Comparison of ENCODE assay signal across 14 mouse cellular contexts in the genomic region with DNA sequence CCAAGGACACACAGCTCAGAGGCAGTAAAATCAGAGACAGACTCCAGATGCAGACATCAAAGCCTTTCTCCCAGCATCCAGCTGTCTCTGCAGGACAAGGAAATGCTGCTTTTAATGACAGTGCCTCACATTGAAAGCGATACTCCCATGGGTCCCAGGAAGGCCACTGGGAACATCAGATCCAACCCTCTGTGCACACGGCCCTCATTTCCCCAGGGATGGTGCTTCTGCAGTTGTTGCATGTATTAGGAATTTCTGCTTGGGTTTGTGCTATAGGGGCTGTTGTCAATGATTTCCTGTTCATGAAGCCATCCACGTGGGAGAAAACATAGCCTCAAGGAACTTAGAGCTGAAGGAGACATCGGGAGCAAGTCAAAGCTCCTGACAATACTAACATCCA. TPM values are rescaled to one million over a fixed set of nuclear protein-coding genes. Genes with fewer than 3 reads are reported as not detected.
DNase-seq lines count a peak whose midpoint lies in the region; ATAC-seq and TF ChIP-seq lines count a peak whose summit lies in the region.
"Had no signal": no experiment of that assay in that cellular context is flagged by ENCODE, and none has a peak within 500 bp of the region (broad histone marks: within the 10 kb centered on the region; RNA-seq: fewer than 3 reads in every experiment).

No protein-coding gene starts in this region.

- no peaks in the 10 kb centered on the region for H3K9me3 ChIP-seq in forebrain, embryonic 10.5 days
- no peaks in the 10 kb centered on the region for H3K9me3 ChIP-seq in forebrain, postnatal 0 days (ENCODE audit: low read length)
- no peaks in the 10 kb centered on the region for H3K9me3 ChIP-seq in heart, embryonic 12.5 days (replicated peaks)
- H3K9me3 ChIP-seq in midbrain, embryonic 11.5 days (ENCODE audit: control insufficient read depth, low read length) = no peaks in the 10 kb centered on the region
- no peaks in the 10 kb centered on the region for H3K9me3 ChIP-seq in midbrain, postnatal 0 days (ENCODE audit: low read length)
- H3K9me3 ChIP-seq: lung, embryonic 15.5 days; stomach, embryonic 15.5 days had no signal

- no peak overlapping the region for H3K9ac ChIP-seq in forebrain, postnatal 0 days
- H3K9ac ChIP-seq in heart, embryonic 12.5 days = no peak overlapping the region
- no peak overlapping the region for H3K9ac ChIP-seq in midbrain, embryonic 11.5 days (ENCODE audit: low read length)
- no peak overlapping the region for H3K9ac ChIP-seq in midbrain, postnatal 0 days (replicated peaks; ENCODE audit: low read length, poor library complexity, severe bottlenecking)
- H3K9ac ChIP-seq: lung, embryonic 15.5 days; stomach, embryonic 15.5 days had no signal

- no peak overlapping the region; the same call in 1 of the 2 replicates for H3K4me3 ChIP-seq in forebrain, embryonic 10.5 days
- no peak overlapping the region for H3K4me3 ChIP-seq in forebrain, postnatal 0 days (ENCODE audit: low read depth, low read length)
- H3K4me3 ChIP-seq in heart, embryonic 12.5 days = no peak overlapping the region
- no peak overlapping the region for H3K4me3 ChIP-seq in midbrain, embryonic 11.5 days (ENCODE audit: low read depth, low read length)
- no peak overlapping the region for H3K4me3 ChIP-seq in midbrain, postnatal 0 days (ENCODE audit: low read depth, low read length)
- H3K4me3 ChIP-seq: lung, embryonic 15.5 days; megakaryocyte, embryonic 14.5 days; stomach, embryonic 15.5 days had no signal

- no peak for TF ChIP-seq CTCF in forebrain, postnatal 0 days (IDR thresholded peaks at IDR 0.05; ENCODE audit: low read depth)
- no peak for TF ChIP-seq CTCF in midbrain, postnatal 0 days (IDR thresholded peaks at IDR 0.05)

- peaks cover 29% of the 10 kb centered on the region for H3K36me3 ChIP-seq in forebrain, embryonic 10.5 days (replicated peaks)
- H3K36me3 ChIP-seq in forebrain, postnatal 0 days (ENCODE audit: insufficient read depth) = no peaks in the 10 kb centered on the region
- no peaks in the 10 kb centered on the region for H3K36me3 ChIP-seq in heart, embryonic 12.5 days
- H3K36me3 ChIP-seq in midbrain, embryonic 11.5 days (ENCODE audit: control insufficient read depth, insufficient read depth, low read length) = peaks cover 3% of the 10 kb centered on the region; the same call in 1 of the 2 replicates
- H3K36me3 ChIP-seq in midbrain, postnatal 0 days (ENCODE audit: insufficient read depth, low read length) = no peaks in the 10 kb centered on the region
- H3K36me3 ChIP-seq: lung, embryonic 15.5 days; stomach, embryonic 15.5 days had no signal

- H3K27me3 ChIP-seq in forebrain, embryonic 10.5 days (ENCODE audit: poor library complexity, severe bottlenecking) = no peaks in the 10 kb centered on the region
- H3K27me3 ChIP-seq in forebrain, postnatal 0 days (ENCODE audit: insufficient read depth, low read length) = no peaks in the 10 kb centered on the region
- no peaks in the 10 kb centered on the region for H3K27me3 ChIP-seq in heart, embryonic 12.5 days (replicated peaks)
- no peaks in the 10 kb centered on the region for H3K27me3 ChIP-seq in midbrain, embryonic 11.5 days (ENCODE audit: control insufficient read depth, insufficient read depth, low read length)
- H3K27me3 ChIP-seq in midbrain, postnatal 0 days (ENCODE audit: insufficient read depth, low read length) = no peaks in the 10 kb centered on the region
- H3K27me3 ChIP-seq: stomach, embryonic 15.5 days had no signal

- H3K4me1 ChIP-seq in forebrain, embryonic 10.5 days = peaks cover 79% of the 10 kb centered on the region
- peaks cover 18% of the 10 kb centered on the region for H3K4me1 ChIP-seq in forebrain, postnatal 0 days (ENCODE audit: insufficient read depth)
- peaks cover 42% of the 10 kb centered on the region for H3K4me1 ChIP-seq in heart, embryonic 12.5 days (replicated peaks)
- peaks cover 42% of the 10 kb centered on the region for H3K4me1 ChIP-seq in midbrain, embryonic 11.5 days (ENCODE audit: control insufficient read depth, insufficient read depth, low read length)
- H3K4me1 ChIP-seq in midbrain, postnatal 0 days (ENCODE audit: insufficient read depth, low read length) = peaks cover 15% of the 10 kb centered on the region

- ATAC-seq in forebrain, postnatal 0 days = no peak
- ATAC-seq in heart, embryonic 12.5 days (ENCODE audit: insufficient number of reproducible peaks, low FRiP score) = no peak
- no peak for ATAC-seq in midbrain, embryonic 11.5 days (ENCODE audit: low FRiP score)
- ATAC-seq in midbrain, postnatal 0 days (ENCODE audit: low FRiP score) = no peak

- DNase-seq in forebrain, embryonic 10.5 days (ENCODE audit: extremely low spot score, low spot score) = no peak
- DNase-seq in forebrain, postnatal 0 days = no peak
- no peak for DNase-seq in heart, adult 9 months (ENCODE audit: low spot score in 2 of 2)
- peak; percentile 83 for DNase-seq in midbrain, embryonic 11.5 days (ENCODE audit: low spot score, missing footprints)
- DNase-seq in midbrain, postnatal 0 days (ENCODE audit: low spot score) = no peak
- DNase-seq in adrenal gland, postnatal 4 days (ENCODE audit: low spot score in 2 of 2) = no peak
- no peak for DNase-seq in cerebellum, postnatal 4 days (ENCODE audit: low spot score in 2 of 2)
- DNase-seq: cerebellum, adult 11-12 months had no signal

- WGBS in forebrain, embryonic 10.5 days = 51% methylated on average over 4 of the region's 4 CpGs
- 57% methylated on average over 4 of the region's 4 CpGs for WGBS in forebrain, postnatal 0 days
- WGBS in heart, embryonic 12.5 days = 41% methylated on average over 4 of the region's 4 CpGs
- WGBS in midbrain, embryonic 11.5 days = 45% methylated on average over 4 of the region's 4 CpGs
- WGBS in midbrain, postnatal 0 days = 47% methylated on average over 4 of the region's 4 CpGs

- no peak overlapping the region for H3K4me2 ChIP-seq in forebrain, postnatal 0 days (ENCODE audit: low read depth)
- H3K4me2 ChIP-seq in heart, embryonic 12.5 days = peak overlapping the region; percentile 61; the same call in 1 of the 2 replicates
- H3K4me2 ChIP-seq in midbrain, embryonic 11.5 days = no peak overlapping the region
- no peak overlapping the region for H3K4me2 ChIP-seq in midbrain, postnatal 0 days (ENCODE audit: low read depth, low read length, poor library complexity, severe bottlenecking)

- peak overlapping the region; percentile 99 for H3K27ac ChIP-seq in forebrain, embryonic 10.5 days
- no peak overlapping the region for H3K27ac ChIP-seq in forebrain, postnatal 0 days (ENCODE audit: low read depth, low read length)
- H3K27ac ChIP-seq in heart, embryonic 12.5 days (ENCODE audit: poor library complexity, severe bottlenecking) = no peak overlapping the region; the same call in 1 of the 2 replicates
- no peak overlapping the region for H3K27ac ChIP-seq in midbrain, embryonic 11.5 days (ENCODE audit: low read depth, low read length)
- H3K27ac ChIP-seq in midbrain, postnatal 0 days (ENCODE audit: low read depth, low read length) = no peak overlapping the region
- H3K27ac ChIP-seq: lung, embryonic 15.5 days; stomach, embryonic 15.5 days had no signal

RNA-seq across cellular contexts. Expression of gene Pknox2, which starts 8.3 kb away (rescaled TPM):
- polyA plus RNA-seq in forebrain, embryonic 10.5 days (2016; fragmentation: Nextera tagmentation; extraction: Ambion mirVana) = 35.3 and 36.8 TPM in 2 replicates
- total RNA-seq in forebrain, postnatal 0 days (2014; rRNA removed) = 20.9 and 26.1 TPM in 2 replicates
- polyA plus RNA-seq in forebrain, postnatal 0 days (2015; fragmentation: Nextera tagmentation; extraction: Ambion mirVana) = 26.3 and 27.9 TPM in 2 replicates
- polyA plus RNA-seq in heart, embryonic 12.5 days (2016; fragmentation: Nextera tagmentation; extraction: Ambion mirVana) = 8.2 and 8.8 TPM in 2 replicates
- 20.2 and 20.3 TPM in 2 replicates for polyA plus RNA-seq in midbrain, embryonic 11.5 days (2014; fragmentation: Nextera tagmentation; extraction: Ambion mirVana)
- 25.6 and 26.6 TPM in 2 replicates for total RNA-seq in midbrain, postnatal 0 days (2014; rRNA removed)
- polyA plus RNA-seq in midbrain, postnatal 0 days (2015; fragmentation: Nextera tagmentation; extraction: Ambion mirVana) = 23.5 and 23.6 TPM in 2 replicates
- 1 to 10 TPM; 6.4 to 6.8 TPM for total RNA-seq in adrenal gland, postnatal 4 days (2021)
- total RNA-seq: common myeloid progenitor, adult 5-6 weeks; hematopoietic stem cell, adult 5-6 weeks had no signal
